Mouse (Mus musculus): ENCODE data around the gene Olfr806.

The Olfr806 gene

DNA sequence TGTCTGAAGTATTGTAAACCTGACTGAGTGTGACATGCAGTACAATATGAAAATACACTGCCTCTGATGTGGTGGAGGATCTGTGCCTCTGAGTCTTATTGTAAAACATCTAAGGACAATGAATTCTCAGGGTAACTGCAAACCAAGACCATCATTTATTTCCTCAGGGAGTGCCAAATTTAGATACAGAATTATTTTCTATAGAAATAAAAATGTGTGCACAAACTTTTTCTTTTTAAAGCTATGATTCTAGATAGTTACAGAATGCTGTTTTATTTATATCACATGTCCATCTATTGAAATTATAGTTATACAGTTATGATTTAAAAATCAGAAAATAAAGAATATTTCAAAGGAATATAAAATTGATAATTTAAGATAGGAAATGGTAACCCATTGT lies at the start of gene Olfr806:
TSS of gene Olfr806 (minus strand) at position 101 of the 400 bp plus-strand sequence.
- DNase-seq (ENCODE audit: low spot score): no peak

DNA sequence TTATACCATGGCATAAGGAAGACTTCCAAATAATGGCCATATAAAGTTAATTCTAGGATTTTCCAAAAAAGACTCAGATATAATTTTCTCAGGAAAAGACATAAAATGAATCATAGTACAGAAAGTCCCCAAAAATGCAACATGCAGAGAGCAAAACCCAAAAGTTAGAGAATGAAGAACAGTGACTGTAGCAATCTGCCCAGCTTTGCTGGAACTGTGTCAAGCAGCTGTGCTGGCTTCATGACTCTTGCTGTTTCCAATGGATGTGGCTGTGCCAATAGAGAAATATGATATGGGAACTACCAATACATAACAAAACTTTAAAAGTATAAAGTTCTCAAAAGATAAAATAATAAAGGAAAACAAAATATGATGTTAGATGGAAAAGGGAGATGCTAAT lies 36.4 kb upstream of the Olfr806 start:
- DNase-seq (ENCODE audit: low spot score): no peak

DNA sequence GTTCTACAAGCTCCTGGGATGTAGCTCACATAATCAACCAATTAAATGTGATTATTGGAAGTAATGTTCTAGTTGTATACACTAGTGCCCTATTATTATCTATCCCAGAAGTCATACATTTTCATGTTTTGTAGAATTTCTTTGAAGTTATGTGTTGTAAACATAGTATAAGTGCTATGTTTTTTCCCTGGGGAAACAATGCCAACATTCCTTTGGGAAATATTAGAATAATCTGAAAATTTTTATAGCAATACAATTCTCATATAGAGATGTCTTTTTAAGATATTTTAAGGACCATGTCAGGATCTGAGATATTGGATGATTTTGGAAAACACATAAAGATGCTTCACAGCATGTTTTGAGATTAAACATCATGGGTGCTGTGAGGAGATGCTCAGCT lies 32.6 kb upstream of the Olfr806 start, which contains the start of gene Olfr809:
TSS of gene Olfr809 (plus strand) at position 301 of the 400 bp plus-strand sequence.
- no peak for DNase-seq (ENCODE audit: low spot score)

DNA sequence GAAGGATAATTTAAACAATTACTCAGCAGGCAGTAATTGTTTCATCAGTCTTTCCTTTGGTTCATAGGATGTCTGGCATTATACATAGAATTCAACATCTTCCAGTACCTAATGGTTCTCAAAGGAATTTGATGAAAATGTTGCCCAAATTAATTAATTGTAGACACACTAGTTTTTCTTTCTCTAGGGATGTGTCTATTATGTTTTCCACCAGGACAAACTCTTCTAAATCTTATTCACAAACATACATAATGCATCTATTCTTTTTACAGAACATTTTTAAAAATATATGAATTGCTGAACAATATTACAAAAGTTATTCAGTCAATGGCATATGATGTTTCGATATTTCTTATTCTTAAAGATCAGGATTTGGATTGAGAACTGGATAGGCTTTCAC lies 23.5 kb upstream of the Olfr806 start, which contains the start of gene Olfr808:
TSS of gene Olfr808 (plus strand) at position 301 of the 400 bp plus-strand sequence.
- no peak for DNase-seq (ENCODE audit: low spot score)

DNA sequence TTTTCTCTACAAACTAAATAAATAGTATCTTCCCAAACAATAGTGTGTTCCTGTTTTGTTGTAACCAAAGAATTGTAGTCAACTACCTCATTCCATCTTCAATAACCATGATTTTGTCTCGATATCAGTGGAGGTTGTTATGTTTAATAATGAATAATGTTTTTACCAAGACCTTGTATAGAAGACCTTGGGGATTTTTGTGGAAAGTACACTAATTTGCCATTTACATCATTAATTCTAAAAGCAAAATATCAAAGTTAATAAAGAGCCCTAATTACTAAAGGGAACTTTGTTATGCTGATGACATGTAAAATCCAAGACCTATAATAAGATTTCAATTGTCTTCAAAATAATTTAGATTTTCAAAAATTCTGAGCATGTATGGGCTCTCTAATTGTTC lies 16.0 kb upstream of the Olfr806 start, which contains the start of gene Olfr807:
TSS of gene Olfr807 (minus strand) at position 101 of the 400 bp plus-strand sequence.
- no peak for DNase-seq (ENCODE audit: low spot score)

DNA sequence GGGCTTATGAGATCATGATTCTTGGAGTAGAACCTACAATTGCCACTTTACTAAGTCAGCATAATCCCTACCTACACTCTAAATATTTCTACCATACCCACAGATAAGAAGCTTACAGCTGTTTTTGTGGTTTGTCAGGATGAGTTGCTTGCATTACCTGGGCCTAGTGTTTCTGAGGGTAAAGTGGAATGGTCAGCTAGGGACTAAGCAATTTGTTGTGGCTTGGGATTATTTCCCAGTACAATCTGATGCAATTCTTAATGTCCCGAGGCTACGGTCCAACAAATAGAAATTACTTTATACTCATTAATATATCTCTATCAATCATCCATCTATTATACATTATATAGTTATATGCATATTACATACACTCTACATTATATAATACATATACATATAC lies 12.4 kb downstream of the Olfr806 start, which contains the start of gene Olfr805:
TSS of gene Olfr805 (minus strand) at position 101 of the 400 bp plus-strand sequence.
- no peak for DNase-seq (ENCODE audit: low spot score)

DNA sequence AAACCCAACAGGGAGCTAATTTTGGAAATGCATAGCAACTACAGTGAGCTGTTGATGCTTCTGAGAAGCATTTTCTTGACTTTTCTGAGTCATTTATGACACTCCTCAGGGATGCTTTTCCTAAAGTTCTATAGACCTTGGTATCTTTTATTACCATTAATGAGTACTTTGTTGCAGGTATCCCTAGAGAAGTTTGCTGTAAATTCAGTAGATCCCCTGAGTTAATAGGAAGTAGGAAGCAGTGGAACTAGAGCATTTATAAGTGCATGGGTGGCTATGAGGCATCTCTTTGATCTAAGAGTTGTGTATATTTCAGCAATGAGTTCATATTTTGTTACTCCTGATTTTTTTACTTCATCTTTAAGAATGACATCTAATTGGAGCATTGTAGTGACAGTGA lies 38.8 kb downstream of the Olfr806 start, which contains the start of gene Olfr804:
TSS of gene Olfr804 (plus strand) at position 301 of the 400 bp plus-strand sequence.
- no peak for DNase-seq (ENCODE audit: low spot score)

DNA sequence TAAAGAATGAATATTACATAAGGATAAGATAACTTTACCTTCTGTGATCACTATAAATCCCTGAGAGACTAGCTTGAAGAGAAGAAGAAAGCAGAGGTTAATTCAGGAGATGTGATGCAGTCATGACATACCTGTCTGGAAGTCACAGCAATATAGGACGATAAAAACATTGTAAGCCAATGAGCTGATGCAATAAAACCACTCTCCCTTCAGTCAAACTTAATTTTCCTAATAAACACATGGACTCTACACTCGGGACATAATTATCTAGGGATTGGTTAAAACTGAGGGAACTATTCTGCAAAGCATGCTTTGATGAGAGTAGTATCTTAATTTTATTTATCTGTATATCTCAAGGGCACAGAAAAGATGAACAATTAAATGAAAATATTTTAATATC lies 47.5 kb downstream of the Olfr806 start, which contains the start of gene Olfr803:
TSS of gene Olfr803 (minus strand) at position 101 of the 400 bp plus-strand sequence.
- DNase-seq (ENCODE audit: low spot score): no peak

DNA sequence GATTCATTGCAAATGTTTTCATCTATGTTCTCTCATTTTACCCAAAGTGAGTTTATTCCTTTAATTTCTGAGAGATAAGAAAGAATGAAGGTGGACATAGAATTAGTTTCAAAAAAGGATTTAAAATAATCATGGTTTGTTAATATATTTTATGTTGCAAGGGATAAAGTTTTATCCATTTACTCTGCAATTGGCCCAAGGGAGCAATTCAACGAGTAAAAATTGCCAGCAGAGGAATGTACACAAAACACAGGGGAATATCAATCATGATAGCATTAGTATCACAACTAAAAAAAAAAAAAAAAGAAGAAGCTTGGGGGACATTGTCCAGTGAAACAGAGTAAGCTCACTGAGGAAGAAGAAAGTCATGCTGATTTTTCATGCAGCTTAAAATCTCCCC lies 53.7 kb downstream of the Olfr806 start, which contains the start of gene Olfr802:
TSS of gene Olfr802 (minus strand) at position 101 of the 400 bp plus-strand sequence.
- DNase-seq (ENCODE audit: low spot score): no peak

Data from urinary bladder, postnatal 10 days (tissue).